Mouse (Mus musculus): Measurements from ENCODE around the gene Wwc1. TPM values are rescaled to one million over a fixed set of nuclear protein-coding genes. Genes with fewer than 3 reads are reported as not detected.
"Not testable (repeated sequence)": the region's sequence is repeated elsewhere in the genome, so short reads cannot be mapped to it uniquely, and the experiment has no call there.

Wwc1 gene
- total and polyA plus RNA-seq, 2 experiments = 11.3 to 25.0 TPM

GRCm38 (mm10) chr11:35801332-35801731 is 179.0 kb downstream of the Wwc1 start:
- no peaks in the 10 kb centered on the region for H3K79me2 ChIP-seq (ENCODE audit: control insufficient read depth, insufficient read depth, low read length)
- H3K27ac ChIP-seq (replicated peaks; ENCODE audit: insufficient read depth, low read depth, low read length) = no peak overlapping the region
- WGBS = 76% methylated on average over 5 of the region's 5 CpGs
- no peak overlapping the region for H3K9ac ChIP-seq (ENCODE audit: low read depth, low read length)
- no peak overlapping the region for H3K4me3 ChIP-seq (ENCODE audit: insufficient read depth, low read depth, low read length)
- TF ChIP-seq CTCF (IDR thresholded peaks at IDR 0.05; ENCODE audit: low read depth, low read length) = no peak
- TF ChIP-seq POLR2A (IDR thresholded peaks at IDR 0.05; ENCODE audit: extremely low read depth, insufficient read depth, low read length) = no peak
- peaks cover 14% of the 10 kb centered on the region for H3K27me3 ChIP-seq (ENCODE audit: control insufficient read depth, insufficient read depth, low read length)
- H3K4me1 ChIP-seq (ENCODE audit: control insufficient read depth, insufficient read depth, low read length) = no peaks in the 10 kb centered on the region
- no peak for DNase-seq (ENCODE audit: extremely low read depth, low read depth, low spot score)
- H3K36me3 ChIP-seq (ENCODE audit: control insufficient read depth, insufficient read depth, low read length) = no peaks in the 10 kb centered on the region

- Histone ChIP-seq H3K36me3 (ENCODE audit: control insufficient read depth, insufficient read depth, low read length) (no peaks in the 10 kb centered on the region), H3K27ac (replicated peaks; ENCODE audit: insufficient read depth, low read depth, low read length) (no peak within 1 kb of the TSS), H3K9ac (ENCODE audit: low read depth, low read length) (no peak within 1 kb of the TSS), H3K4me3 (ENCODE audit: insufficient read depth, low read depth, low read length) (no peak within 1 kb of the TSS), H3K27me3 (ENCODE audit: control insufficient read depth, insufficient read depth, low read length) (peaks cover 14% of the 10 kb centered on the region), H3K79me2 (ENCODE audit: control insufficient read depth, insufficient read depth, low read length) (no peaks in the 10 kb centered on the region), H3K4me1 (ENCODE audit: control insufficient read depth, insufficient read depth, low read length) (no peaks in the 10 kb centered on the region)
- TF ChIP-seq CTCF (IDR thresholded peaks at IDR 0.05; ENCODE audit: low read depth, low read length) = no peak
- no peak for TF ChIP-seq POLR2A (IDR thresholded peaks at IDR 0.05; ENCODE audit: extremely low read depth, insufficient read depth, low read length)
- peak; percentile 18 for DNase-seq (ENCODE audit: extremely low read depth, low read depth, low spot score)
- 17% methylated on average over 11 of the region's 11 CpGs for WGBS
Measured at GRCm38 (mm10) chr11:35798874-35799273, 181.5 kb downstream of the Wwc1 start, which contains the start of gene Fbll1. Fbll1 (minus strand) TSS chr11:35798884.

GRCm38 (mm10) chr11:35798495-35798820 is 181.9 kb downstream of the Wwc1 start:
- no peak for TF ChIP-seq POLR2A (IDR thresholded peaks at IDR 0.05; ENCODE audit: extremely low read depth, insufficient read depth, low read length)
- no peak for TF ChIP-seq CTCF (IDR thresholded peaks at IDR 0.05; ENCODE audit: low read depth, low read length)
- Histone ChIP-seq H3K79me2 (ENCODE audit: control insufficient read depth, insufficient read depth, low read length) (no peaks in the 10 kb centered on the region), H3K9ac (ENCODE audit: low read depth, low read length) (no peak overlapping the region), H3K27me3 (ENCODE audit: control insufficient read depth, insufficient read depth, low read length) (peaks cover 14% of the 10 kb centered on the region), H3K27ac (replicated peaks; ENCODE audit: insufficient read depth, low read depth, low read length) (no peak overlapping the region), H3K4me1 (ENCODE audit: control insufficient read depth, insufficient read depth, low read length) (no peaks in the 10 kb centered on the region), H3K4me3 (ENCODE audit: insufficient read depth, low read depth, low read length) (no peak overlapping the region), H3K36me3 (ENCODE audit: control insufficient read depth, insufficient read depth, low read length) (no peaks in the 10 kb centered on the region)
- no peak for DNase-seq (ENCODE audit: extremely low read depth, low read depth, low spot score)
- WGBS = 6% methylated on average over 23 of the region's 23 CpGs

GRCm38 (mm10) chr11:35797751-35798494 is 182.4 kb downstream of the Wwc1 start:
- no peaks in the 10 kb centered on the region for H3K4me1 ChIP-seq (ENCODE audit: control insufficient read depth, insufficient read depth, low read length)
- H3K27ac ChIP-seq (replicated peaks; ENCODE audit: insufficient read depth, low read depth, low read length) = no peak overlapping the region
- no peak overlapping the region for H3K4me3 ChIP-seq (ENCODE audit: insufficient read depth, low read depth, low read length)
- no peak overlapping the region for H3K9ac ChIP-seq (ENCODE audit: low read depth, low read length)
- H3K36me3 ChIP-seq (ENCODE audit: control insufficient read depth, insufficient read depth, low read length) = no peaks in the 10 kb centered on the region
- 7% methylated on average over 79 of the region's 86 CpGs for WGBS
- H3K27me3 ChIP-seq (ENCODE audit: control insufficient read depth, insufficient read depth, low read length) = peaks cover 14% of the 10 kb centered on the region
- DNase-seq (ENCODE audit: extremely low read depth, low read depth, low spot score) = no peak
- no peak for TF ChIP-seq POLR2A (IDR thresholded peaks at IDR 0.05; ENCODE audit: extremely low read depth, insufficient read depth, low read length)
- no peaks in the 10 kb centered on the region for H3K79me2 ChIP-seq (ENCODE audit: control insufficient read depth, insufficient read depth, low read length)

- WGBS = 75% methylated on average over 5 of the region's 5 CpGs
- not testable (repeated sequence) for H3K4me3 ChIP-seq (ENCODE audit: insufficient read depth, low read depth, low read length); H3K36me3 ChIP-seq (ENCODE audit: control insufficient read depth, insufficient read depth, low read length); H3K4me1 ChIP-seq (ENCODE audit: control insufficient read depth, insufficient read depth, low read length); H3K27me3 ChIP-seq (ENCODE audit: control insufficient read depth, insufficient read depth, low read length); H3K27ac ChIP-seq (replicated peaks; ENCODE audit: insufficient read depth, low read depth, low read length); H3K9ac ChIP-seq (ENCODE audit: low read depth, low read length); DNase-seq (ENCODE audit: extremely low read depth, low read depth, low spot score); H3K79me2 ChIP-seq (ENCODE audit: control insufficient read depth, insufficient read depth, low read length)
Measured at GRCm38 (mm10) chr11:35792800-35793199, 187.5 kb downstream of the Wwc1 start.

GRCm38 (mm10) chr11:35788443-35788842 is 191.9 kb downstream of the Wwc1 start:
- Histone ChIP-seq H3K9ac (ENCODE audit: low read depth, low read length) (no peak overlapping the region), H3K4me1 (ENCODE audit: control insufficient read depth, insufficient read depth, low read length) (peaks cover 6% of the 10 kb centered on the region), H3K4me3 (ENCODE audit: insufficient read depth, low read depth, low read length) (no peak overlapping the region), H3K79me2 (ENCODE audit: control insufficient read depth, insufficient read depth, low read length) (no peaks in the 10 kb centered on the region), H3K36me3 (ENCODE audit: control insufficient read depth, insufficient read depth, low read length) (peaks cover 32% of the 10 kb centered on the region), H3K27ac (replicated peaks; ENCODE audit: insufficient read depth, low read depth, low read length) (no peak overlapping the region), H3K27me3 (ENCODE audit: control insufficient read depth, insufficient read depth, low read length) (no peaks in the 10 kb centered on the region)
- whole genome bisulfite sequencing = 94% methylated on average over 2 of the region's 2 CpGs
- no peak for DNase-seq (ENCODE audit: extremely low read depth, low read depth, low spot score)
- no peak for TF ChIP-seq CTCF (IDR thresholded peaks at IDR 0.05; ENCODE audit: low read depth, low read length)
- no peak for TF ChIP-seq POLR2A (IDR thresholded peaks at IDR 0.05; ENCODE audit: extremely low read depth, insufficient read depth, low read length)

Other genes with a start within 250 kb of the Wwc1 start
- gene Pank3, start 211.0 kb downstream of the Wwc1 start, total RNA-seq (2014; rRNA removed) = 46.2 and 58.1 TPM in 2 replicates
- 5.7 and 6.1 TPM in 2 replicates for gene Pank3, start 211.0 kb downstream of the Wwc1 start, polyA plus RNA-seq (2012; rRNA removed)
- not detected in 2 replicates for gene Fbll1, start 181.6 kb downstream of the Wwc1 start, total RNA-seq (2014; rRNA removed)
- not detected in 2 replicates for gene Fbll1, start 181.6 kb downstream of the Wwc1 start, polyA plus RNA-seq (2012; rRNA removed)
- 27.9 and 29.4 TPM in 2 replicates for gene Rars, start 146.0 kb downstream of the Wwc1 start, total RNA-seq (2014; rRNA removed)
- 9.7 and 10.2 TPM in 2 replicates for gene Rars, start 146.0 kb downstream of the Wwc1 start, polyA plus RNA-seq (2012; rRNA removed)

All from liver, adult 2 months (tissue).